Mouse (Mus musculus): Measurements from ENCODE around the gene Gm20820. TPM values are rescaled to one million over a fixed set of nuclear protein-coding genes. Genes with fewer than 3 reads are reported as not detected.
"Not testable (repeated sequence)": the region's sequence is repeated elsewhere in the genome, so short reads cannot be mapped to it uniquely, and the experiment has no call there.

Gene Gm20820
- not detected in 2 replicates for polyA plus RNA-seq (2014; fragmentation: Nextera tagmentation; extraction: Ambion mirVana)

- H3K9ac ChIP-seq (ENCODE audit: low read depth, low read length); H3K4me2 ChIP-seq (replicated peaks; ENCODE audit: low read depth, low read length); H3K36me3 ChIP-seq (ENCODE audit: control insufficient read depth, insufficient read depth, low read length); H3K27me3 ChIP-seq (ENCODE audit: control insufficient read depth, insufficient read depth, low read length); H3K4me3 ChIP-seq (ENCODE audit: low read length); H3K9me3 ChIP-seq (ENCODE audit: control insufficient read depth, low read length); H3K4me1 ChIP-seq (ENCODE audit: control insufficient read depth, insufficient read depth, low read length); ATAC-seq (ENCODE audit: low FRiP score, low TSS enrichment); H3K27ac ChIP-seq (ENCODE audit: low read depth, low read length): not testable (repeated sequence)
- WGBS: no CpG with 5 or more reads among the region's 6 CpGs
Observed at GRCm38 (mm10) chrY:86061472-86061871, at the start of gene Gm20820. Gm20820 (plus strand) TSS chrY:86061772.

Measured in kidney, embryonic 14.5 days (tissue).